Mouse (Mus musculus): ENCODE measurements at regions not wholly inside any gene's neighbourhood (a gene's known extent, or its start where the extent isn't known, plus 50 kb on each side); places are given as distances from the start of the nearest gene placed in this dataset.
A peak's percentile ranks its signal among the peaks of the same experiment; 100 is the strongest.

DNA sequence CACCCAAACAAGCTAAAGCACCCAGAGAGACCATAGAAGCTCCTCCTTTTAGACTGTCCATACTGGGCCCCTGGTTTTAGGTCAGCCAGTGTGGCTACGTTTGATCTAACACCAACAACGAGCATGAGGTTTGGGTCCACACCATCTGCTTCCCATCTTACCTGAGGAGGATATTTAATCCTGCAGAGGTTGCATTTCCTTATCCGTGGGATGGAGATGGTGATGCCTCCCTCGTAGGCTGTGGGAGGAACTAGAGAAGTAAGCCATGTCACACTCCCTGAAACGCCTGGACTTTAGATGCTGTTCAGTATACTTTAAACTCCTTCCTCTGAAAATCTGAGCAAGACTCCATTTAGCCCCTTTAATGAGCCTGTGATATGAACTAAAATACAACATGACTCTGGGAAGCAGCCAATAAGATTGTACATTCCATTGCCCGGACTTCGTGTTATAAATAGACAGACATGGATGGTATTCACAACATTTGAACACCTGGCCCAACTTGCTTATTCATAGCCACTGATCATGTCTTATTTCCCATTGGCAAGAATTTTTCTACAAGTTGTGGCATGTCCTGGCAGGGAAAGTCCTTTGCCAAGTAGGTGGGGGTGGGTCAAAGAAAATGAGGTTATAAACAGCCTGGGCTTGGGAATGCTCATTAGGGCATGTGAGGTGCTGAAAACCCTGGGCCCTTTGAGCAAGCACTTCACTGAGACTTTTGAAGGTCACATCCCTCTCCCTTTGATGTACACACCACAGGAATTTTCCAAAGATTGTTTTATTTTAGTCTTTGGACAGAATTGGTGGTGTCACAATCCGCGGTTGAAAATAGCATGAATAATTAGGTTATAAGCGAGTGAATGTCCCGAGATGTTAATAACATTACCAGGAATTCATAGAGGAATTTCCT, 89.7 kb upstream of the Pgrmc2 start:
- DNase-seq = no peak

DNA sequence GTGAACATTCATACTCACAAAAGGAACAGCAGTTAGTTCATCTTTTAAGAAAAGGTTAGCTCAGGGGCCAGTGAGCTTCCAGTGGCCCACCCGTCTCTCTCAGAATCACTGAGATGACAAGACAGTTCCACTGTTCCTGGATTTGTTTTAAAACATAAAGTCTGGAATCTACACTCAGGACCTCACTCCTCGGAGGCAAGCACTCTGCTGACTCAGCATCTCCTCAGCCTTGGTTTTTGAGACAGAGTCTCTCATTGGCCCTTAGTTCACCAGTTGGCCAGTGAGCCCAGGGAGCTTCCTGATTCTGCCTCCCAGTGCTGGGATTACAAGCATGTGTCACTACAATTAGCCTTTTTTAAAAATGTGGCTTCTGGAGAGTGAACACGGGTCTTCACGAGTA, 88.9 kb upstream of the Pgrmc2 start:
- no peak for DNase-seq

DNA sequence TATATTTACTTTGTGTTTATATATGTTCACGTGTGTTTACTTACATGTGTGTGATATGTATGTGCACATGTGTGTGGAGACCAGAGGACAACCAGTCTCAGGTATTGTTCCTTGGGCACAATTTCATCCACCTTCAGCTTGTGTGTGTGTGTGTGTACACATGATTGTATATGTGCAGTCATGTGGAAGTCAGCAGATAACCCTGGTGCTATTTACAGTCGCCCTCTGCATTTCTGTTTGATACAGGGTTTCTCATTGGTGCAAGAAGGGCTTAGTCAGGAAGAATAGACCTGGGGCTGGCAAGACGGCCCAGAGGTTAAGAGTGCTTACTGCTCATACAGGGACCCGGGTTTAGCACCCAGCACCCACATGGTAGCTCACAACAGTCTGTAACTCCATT, 88.5 kb upstream of the Pgrmc2 start:
- no peak for DNase-seq

DNA sequence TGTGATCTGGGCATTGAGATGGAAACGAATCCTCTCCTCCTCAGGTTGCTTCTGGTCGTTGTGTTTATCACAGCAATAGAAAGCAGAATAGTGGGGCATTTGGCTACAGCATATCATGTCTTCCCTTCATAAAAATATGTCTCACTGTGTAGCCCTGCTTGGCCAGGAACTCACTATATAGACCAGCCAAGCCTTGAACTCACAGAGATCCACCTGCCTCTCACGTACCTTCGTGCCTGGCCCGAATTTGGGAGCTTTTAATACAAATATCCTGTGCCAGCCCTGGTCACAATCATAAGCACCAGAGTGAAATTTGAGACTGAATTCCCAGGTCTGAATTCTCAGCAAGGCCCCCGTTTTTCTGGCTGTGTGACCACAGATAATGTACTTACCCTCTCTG, 87.7 kb upstream of the Pgrmc2 start:
- no peak for DNase-seq

- DNase-seq = no peak
These were observed 86.6 kb upstream of the Pgrmc2 start for GRCm38 (mm10) chr3:41169430-41169829.

DNA sequence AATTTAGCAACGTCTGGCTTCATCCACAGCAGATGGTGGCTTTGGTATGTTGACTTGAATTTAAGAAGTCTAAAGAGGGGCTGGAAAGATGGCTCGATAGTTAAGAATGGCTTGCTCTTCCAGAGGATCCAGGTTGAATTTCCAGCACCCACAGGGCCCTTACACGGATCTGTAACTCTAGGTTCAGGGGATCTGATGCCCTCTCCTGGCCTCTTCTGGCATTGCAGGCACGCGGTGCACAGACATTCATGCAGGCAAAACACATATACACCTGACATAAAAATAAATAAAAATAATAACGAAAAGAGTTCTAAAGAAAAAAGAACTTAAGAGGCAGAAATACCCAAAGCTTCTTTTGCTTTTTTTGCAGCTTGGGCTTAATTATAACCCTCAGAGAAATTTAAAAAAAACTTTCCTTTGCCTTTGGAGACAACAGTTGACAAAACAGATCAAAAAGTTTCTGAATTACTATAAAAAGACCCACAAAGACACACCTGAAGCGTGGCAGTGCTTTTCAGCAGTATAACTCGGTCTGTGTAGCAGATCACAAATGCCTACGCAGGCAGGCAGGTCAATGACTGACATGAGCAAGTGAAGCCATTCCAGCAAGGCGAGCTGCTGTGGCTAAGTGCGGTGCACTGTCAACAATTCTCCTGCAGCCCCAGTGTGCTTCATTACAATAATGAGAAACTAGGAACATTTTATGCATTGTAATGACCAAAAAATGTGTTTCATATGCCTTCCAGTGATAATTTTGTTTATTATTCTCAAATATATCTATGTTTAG, 85.5 kb upstream of the Pgrmc2 start:
- DNase-seq = no peak

DNA sequence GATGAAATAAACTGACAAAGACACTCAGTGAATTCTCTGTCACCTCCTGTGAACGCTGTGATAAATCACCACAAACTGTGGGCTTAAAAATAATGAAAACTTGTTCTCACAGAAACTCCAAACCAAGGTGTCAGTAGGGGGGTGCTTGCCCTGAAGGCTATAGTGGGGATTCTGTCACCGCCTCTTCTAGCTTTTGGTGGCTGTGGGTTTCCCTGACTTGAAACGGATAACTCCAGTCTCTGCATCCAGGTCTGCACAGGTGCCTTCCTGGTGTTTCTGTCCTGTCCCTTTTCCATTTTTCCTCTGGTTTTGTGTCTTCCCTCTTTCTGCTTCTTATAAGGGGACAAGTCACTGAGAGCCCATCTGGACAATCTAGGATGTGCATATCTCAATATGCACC, 84.6 kb upstream of the Pgrmc2 start:
- DNase-seq = no peak

GRCm38 (mm10) chr3:41164736-41165135, 81.9 kb upstream of the Pgrmc2 start:
- no peak for DNase-seq

DNA sequence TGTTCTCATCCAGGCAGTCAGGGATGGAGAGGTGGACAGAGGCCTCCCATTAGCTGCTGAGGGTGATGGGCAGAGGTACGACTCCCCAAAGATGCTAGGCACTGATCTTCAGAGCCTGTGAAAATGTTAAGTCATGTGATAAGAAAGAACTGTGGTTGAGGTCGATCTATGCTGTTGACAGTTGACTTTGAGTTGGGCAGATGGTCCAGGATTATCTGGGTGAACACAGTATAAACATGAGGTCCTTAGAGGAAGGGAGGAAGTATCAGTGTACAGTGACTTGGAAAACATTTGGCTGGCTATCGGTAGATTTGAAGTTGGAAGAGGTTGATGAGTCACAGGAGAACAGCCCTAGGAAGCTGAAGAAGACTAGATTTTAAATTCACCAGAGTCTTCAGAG, 80.9 kb upstream of the Pgrmc2 start:
- DNase-seq = no peak

DNA sequence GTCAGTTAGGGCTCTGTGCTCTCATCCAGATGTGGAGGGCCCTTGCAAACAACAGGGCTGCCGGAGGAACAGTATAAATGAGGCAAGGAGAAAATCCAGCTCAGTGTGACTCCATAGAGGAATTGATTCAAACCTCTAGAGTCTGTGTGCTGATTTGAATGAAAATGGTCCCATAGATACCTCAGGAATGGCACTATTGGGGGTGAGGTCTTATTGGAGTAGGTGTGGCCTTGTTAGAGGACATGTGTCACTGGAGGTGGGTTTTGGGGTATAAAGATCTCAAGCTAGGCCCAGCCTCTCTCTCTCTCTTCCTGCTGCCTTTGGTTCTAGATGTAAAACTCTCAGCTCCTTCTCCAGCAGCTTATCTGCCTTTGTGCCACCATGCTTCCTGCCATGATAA, 79.7 kb upstream of the Pgrmc2 start:
- no peak for DNase-seq

GRCm38 (mm10) chr3:41160648-41161047, 77.8 kb upstream of the Pgrmc2 start:
- no peak for DNase-seq

DNA sequence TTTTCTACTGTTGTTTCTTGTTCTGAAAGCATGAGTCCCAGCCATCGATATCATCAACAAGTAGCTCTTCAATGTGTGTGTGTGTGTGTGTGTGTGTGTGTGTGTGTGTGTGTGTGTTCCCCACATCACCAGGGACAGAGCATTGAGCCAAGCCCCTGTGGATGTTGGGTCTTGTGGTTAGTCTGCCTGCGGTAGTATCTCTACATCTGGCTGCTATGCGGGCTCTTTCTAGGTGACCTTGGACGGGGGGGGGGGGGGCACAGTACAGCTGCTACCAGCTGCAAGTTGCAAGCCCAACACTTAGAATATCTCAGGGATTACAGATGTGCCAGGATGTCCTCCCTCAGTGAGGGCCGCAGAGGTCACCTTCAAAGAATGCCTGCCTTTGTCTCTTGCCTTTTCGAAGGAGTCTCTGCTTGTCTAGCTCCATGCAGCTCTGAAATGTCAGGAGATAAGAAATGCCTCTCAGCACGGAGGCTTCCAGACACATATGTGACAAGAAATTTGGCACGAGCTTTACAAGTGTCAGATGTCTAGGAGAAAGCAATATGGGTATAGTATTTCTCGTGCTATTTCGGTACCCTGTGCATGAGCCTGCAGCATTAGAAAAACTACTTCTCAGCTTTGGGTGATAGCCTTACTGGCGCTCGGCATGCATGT, 75.6 kb upstream of the Pgrmc2 start:
- DNase-seq = no peak

- DNase-seq = no peak
These were observed 74.6 kb upstream of the Pgrmc2 start for GRCm38 (mm10) chr3:41157428-41157827.

DNA sequence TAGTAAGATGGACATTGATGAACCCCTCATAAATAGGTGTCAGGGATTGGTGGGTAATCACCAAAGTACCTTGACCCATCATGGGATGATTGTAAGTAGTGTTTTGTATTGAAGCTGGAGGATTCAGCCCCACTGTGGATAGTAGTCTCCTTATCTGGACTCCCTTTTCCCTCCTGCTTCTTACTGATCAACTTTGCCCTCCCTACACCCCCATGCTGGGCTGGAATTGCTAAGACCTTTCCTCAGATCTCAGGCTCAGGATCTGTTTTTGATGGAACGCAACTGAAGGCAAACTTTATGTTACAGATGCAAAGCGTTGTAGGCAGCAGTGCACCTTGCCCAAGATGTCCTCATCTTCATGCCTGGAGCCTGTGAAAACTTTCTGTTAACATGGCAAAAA, 73.7 kb upstream of the Pgrmc2 start:
- no peak for DNase-seq

DNA sequence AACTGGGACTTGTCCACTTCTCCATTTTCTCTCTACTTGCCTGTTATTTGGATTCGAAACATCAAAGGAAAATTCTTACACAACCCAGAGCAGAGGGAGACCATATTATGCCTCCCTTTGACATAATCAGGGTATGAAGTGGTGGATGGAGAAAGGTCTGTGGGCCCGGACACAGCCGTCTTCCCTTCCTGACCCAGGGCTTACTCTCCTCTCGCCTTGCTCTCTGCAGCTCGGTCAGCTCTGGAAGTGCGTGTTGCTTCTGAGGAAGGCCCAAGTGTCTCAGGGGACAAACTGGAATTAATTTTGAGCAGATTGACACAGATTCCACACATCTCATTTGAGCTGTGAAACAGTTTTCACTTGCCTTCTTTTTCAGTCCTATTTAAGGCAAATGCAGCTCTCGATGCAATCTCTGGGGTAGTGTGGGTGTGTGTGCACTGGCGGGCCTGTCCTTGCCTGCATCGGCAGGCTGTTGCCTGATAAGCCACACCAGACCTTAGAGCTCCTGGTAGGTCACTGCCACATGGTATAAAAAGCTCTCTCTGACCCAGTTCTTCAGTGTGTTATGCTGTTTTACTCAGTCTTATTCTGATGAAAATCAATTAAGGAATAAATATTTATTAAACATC, 72.4 kb upstream of the Pgrmc2 start:
- DNase-seq = no peak

- no peak for DNase-seq
These were observed 71.6 kb upstream of the Pgrmc2 start for GRCm38 (mm10) chr3:41154402-41154801.

- no peak for DNase-seq
These were observed 69.1 kb upstream of the Pgrmc2 start for GRCm38 (mm10) chr3:41151989-41152388.

- no peak for DNase-seq
These were observed 57.5 kb upstream of the Pgrmc2 start for GRCm38 (mm10) chr3:41140391-41140790.

- DNase-seq = no peak
These were observed 55.1 kb upstream of the Pgrmc2 start for GRCm38 (mm10) chr3:41137931-41138330.

- peak; percentile 24 for DNase-seq
These were observed 50.0 kb upstream of the Pgrmc2 start for GRCm38 (mm10) chr3:41132889-41133288.
